Comparison of ENCODE assay signal across 9 mouse cellular contexts in genomic region chr7:110628273-110628600, GRCm38 (mm10). TPM values are rescaled to one million over a fixed set of nuclear protein-coding genes. Genes with fewer than 3 reads are reported as not detected.
DNase-seq lines count a peak whose midpoint lies in the region; ATAC-seq and TF ChIP-seq lines count a peak whose summit lies in the region.
"Had no signal": no experiment of that assay in that cellular context is flagged by ENCODE, and none has a peak within 500 bp of the region (broad histone marks: within the 10 kb centered on the region; RNA-seq: fewer than 3 reads in every experiment).

No protein-coding gene starts in this region.

- H3K4me3 ChIP-seq in testis, adult 2 months (ENCODE audit: control insufficient read depth, low read depth, low read length), result peak overlapping the region; percentile 58
- H3K4me3 ChIP-seq in liver, embryonic 12.5 days, result peak overlapping the region; percentile 46

- 3% methylated on average over 11 of the region's 11 CpGs for WGBS in liver, embryonic 12.5 days (ENCODE audit: insufficient replicate concordance)

- no peak for TF ChIP-seq POLR2A in testis, adult 2 months (IDR thresholded peaks at IDR 0.05; ENCODE audit: control insufficient read depth, low read depth, low read length)

- peaks cover 25% of the 10 kb centered on the region for H3K4me1 ChIP-seq in testis, adult 2 months (ENCODE audit: control insufficient read depth, insufficient read depth, low read length)
- H3K4me1 ChIP-seq in liver, embryonic 12.5 days, result peaks cover 27% of the 10 kb centered on the region

- peak overlapping the region; percentile 44; the same call in 1 of the 2 replicates for H3K9ac ChIP-seq in liver, embryonic 12.5 days

- no peaks in the 10 kb centered on the region for H3K36me3 ChIP-seq in testis, adult 2 months (ENCODE audit: control insufficient read depth, insufficient read depth, low read length)
- H3K36me3 ChIP-seq in liver, embryonic 12.5 days, result no peaks in the 10 kb centered on the region

- H3K27me3 ChIP-seq in testis, adult 2 months (ENCODE audit: control insufficient read depth, insufficient read depth, low read length), result no peaks in the 10 kb centered on the region
- H3K27me3 ChIP-seq in liver, embryonic 12.5 days (replicated peaks), result peaks cover 95% of the 10 kb centered on the region

- TF ChIP-seq CTCF in testis, adult 2 months (IDR thresholded peaks at IDR 0.05; ENCODE audit: control insufficient read depth, insufficient read depth, insufficient replicate concordance, low read depth, low read length), result no peak

- DNase-seq in embryo, embryonic 9.5 days (ENCODE audit: extremely low spot score), result peak; percentile 29
- no peak for DNase-seq in embryo, embryonic 10 days (ENCODE audit: low spot score)
- no peak for DNase-seq in testis, postnatal 14 days (ENCODE audit: low spot score)
- no peak for DNase-seq in ovary, postnatal 14 days (ENCODE audit: low spot score)
- DNase-seq in layer of hippocampus, postnatal 25 days (ENCODE audit: extremely low spot score in 1 of 2, low spot score in 1 of 2), result no peak
- no peak for DNase-seq in adrenal gland, postnatal 4 days (ENCODE audit: low spot score in 2 of 2)
- DNase-seq: cerebellum, adult 9-11 months had no signal

- H3K4me2 ChIP-seq in liver, embryonic 12.5 days, result peak overlapping the region; percentile 63

- no peaks in the 10 kb centered on the region for H3K9me3 ChIP-seq in liver, embryonic 12.5 days (replicated peaks)

- H3K27ac ChIP-seq in testis, adult 2 months (ENCODE audit: control insufficient read depth, insufficient read depth, low read depth, low read length), result no peak overlapping the region
- no peak overlapping the region for H3K27ac ChIP-seq in liver, embryonic 12.5 days

- ATAC-seq in liver, embryonic 12.5 days, result no peak

RNA-seq across cellular contexts. Expression of gene Adm, which starts 0.8 kb away (rescaled TPM):
- 0.30 and 0.94 TPM in 2 replicates for polyA plus RNA-seq in testis, adult 2 months (2012; rRNA removed)
- 7.8 and 8.9 TPM in 2 replicates for polyA plus RNA-seq in liver, embryonic 12.5 days (2016; fragmentation: Nextera tagmentation; extraction: Ambion mirVana)
- total RNA-seq in layer of hippocampus, postnatal 25 days (2021), result 1 to 10 TPM; 1.2 to 1.9 TPM
- 10 to 100 TPM; 26.9 to 28.0 TPM for total RNA-seq in adrenal gland, postnatal 4 days (2021)

RNA-seq across cellular contexts. Expression of gene Sbf2, which starts 13.5 kb away (rescaled TPM):
- polyA plus RNA-seq in testis, adult 2 months (2012; rRNA removed), result 35.2 and 37.0 TPM in 2 replicates
- 7.2 and 9.2 TPM in 2 replicates for polyA plus RNA-seq in liver, embryonic 12.5 days (2016; fragmentation: Nextera tagmentation; extraction: Ambion mirVana)
- 10 to 100 TPM; 62.9 to 76.0 TPM for total RNA-seq in layer of hippocampus, postnatal 25 days (2021)
- total RNA-seq in adrenal gland, postnatal 4 days (2021), result 10 to 100 TPM; 73.6 to 76.2 TPM

Comparison
In these comparisons a context has a peak if more than half of its experiments do, and no peak if none do; other contexts are left out.
1. RNA of gene Adm, which starts 0.8 kb away (total RNA-seq): 26.9 to 28.0 TPM in adrenal gland, postnatal 4 days; 1.2 to 1.9 TPM in layer of hippocampus, postnatal 25 days; every median in the first group is over 4 times any median in the second.